Mouse (Mus musculus): Measurements from ENCODE around the gene Ssh3. TPM values are rescaled to one million over a fixed set of nuclear protein-coding genes. Genes with fewer than 3 reads are reported as not detected.

The Ssh3 gene
- polyA plus RNA-seq, 1 experiment: 9.2 TPM

DNA sequence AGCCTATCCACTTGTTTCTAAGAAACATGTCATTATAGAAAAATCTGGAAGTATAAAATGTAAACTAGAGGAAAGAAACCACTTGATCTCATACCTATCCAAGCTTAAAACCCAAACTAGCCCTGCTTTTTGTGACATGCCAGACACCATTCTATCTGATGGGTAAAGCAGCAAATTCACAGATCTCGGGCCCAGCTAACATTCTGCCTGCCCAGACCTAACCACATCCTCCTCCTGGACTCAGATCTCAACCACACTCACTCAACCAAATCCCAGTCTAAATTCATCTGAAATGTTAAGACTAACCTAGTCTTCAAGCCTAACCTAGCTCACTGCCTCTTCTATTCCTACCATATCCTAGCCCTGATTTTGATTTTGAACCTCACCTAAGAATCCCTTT lies 50.2 kb downstream of the Ssh3 start:
- no peaks in the 10 kb centered on the region for H3K4me1 ChIP-seq (ENCODE audit: control insufficient read depth, insufficient read depth, low read length)
- H3K9ac ChIP-seq (ENCODE audit: low read depth, poor library complexity, severe bottlenecking): no peak overlapping the region
- no peaks in the 10 kb centered on the region for H3K36me3 ChIP-seq (ENCODE audit: control insufficient read depth, insufficient read depth, low read length, poor library complexity, severe bottlenecking)
- peaks cover 13% of the 10 kb centered on the region for H3K27me3 ChIP-seq (ENCODE audit: control insufficient read depth, insufficient read depth, low read length, poor library complexity, severe bottlenecking)
- no peak overlapping the region for H3K27ac ChIP-seq (ENCODE audit: insufficient read depth, low read length)
- no peak for TF ChIP-seq POLR2A (IDR thresholded peaks at IDR 0.05; ENCODE audit: insufficient read depth, low read length)
- no peak for TF ChIP-seq CTCF (IDR thresholded peaks at IDR 0.05; ENCODE audit: low read depth, low read length)
- TF ChIP-seq EP300 (IDR thresholded peaks at IDR 0.05; ENCODE audit: insufficient read depth, low read depth, low read length): no peak
- H3K4me3 ChIP-seq (ENCODE audit: low read depth, low read length): no peak overlapping the region
- no peaks in the 10 kb centered on the region for H3K9me3 ChIP-seq (replicated peaks; ENCODE audit: control insufficient read depth, insufficient read depth, low read length, poor library complexity, severe bottlenecking)

DNA sequence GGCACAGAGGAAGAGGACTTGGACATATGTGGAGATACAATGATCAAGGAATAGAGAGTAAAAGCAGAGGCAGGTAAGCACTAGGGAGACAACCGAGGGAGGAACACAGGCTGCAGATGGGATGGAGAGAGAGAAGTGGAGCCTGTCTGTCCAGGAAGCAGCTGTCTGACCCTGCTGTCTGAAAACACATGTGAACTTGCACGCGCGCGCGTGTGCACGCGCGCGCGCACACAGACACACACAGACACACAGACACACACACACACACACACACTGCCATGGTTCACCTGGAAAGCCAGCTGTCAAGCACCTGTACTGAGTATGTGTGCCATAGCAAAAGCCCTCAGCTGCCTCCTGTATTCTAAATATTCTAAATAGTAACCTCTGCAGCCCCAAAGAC lies 50.7 kb downstream of the Ssh3 start:
- peaks cover 13% of the 10 kb centered on the region for H3K27me3 ChIP-seq (ENCODE audit: control insufficient read depth, insufficient read depth, low read length, poor library complexity, severe bottlenecking)
- no peak overlapping the region for H3K4me3 ChIP-seq (ENCODE audit: low read depth, low read length)
- H3K4me1 ChIP-seq (ENCODE audit: control insufficient read depth, insufficient read depth, low read length): no peaks in the 10 kb centered on the region
- TF ChIP-seq CTCF (IDR thresholded peaks at IDR 0.05; ENCODE audit: low read depth, low read length): no peak
- no peak for TF ChIP-seq POLR2A (IDR thresholded peaks at IDR 0.05; ENCODE audit: insufficient read depth, low read length)
- TF ChIP-seq EP300 (IDR thresholded peaks at IDR 0.05; ENCODE audit: insufficient read depth, low read depth, low read length): no peak
- H3K9me3 ChIP-seq (replicated peaks; ENCODE audit: control insufficient read depth, insufficient read depth, low read length, poor library complexity, severe bottlenecking): no peaks in the 10 kb centered on the region
- no peaks in the 10 kb centered on the region for H3K36me3 ChIP-seq (ENCODE audit: control insufficient read depth, insufficient read depth, low read length, poor library complexity, severe bottlenecking)
- no peak overlapping the region for H3K9ac ChIP-seq (ENCODE audit: low read depth, poor library complexity, severe bottlenecking)
- H3K27ac ChIP-seq (ENCODE audit: insufficient read depth, low read length): no peak overlapping the region

DNA sequence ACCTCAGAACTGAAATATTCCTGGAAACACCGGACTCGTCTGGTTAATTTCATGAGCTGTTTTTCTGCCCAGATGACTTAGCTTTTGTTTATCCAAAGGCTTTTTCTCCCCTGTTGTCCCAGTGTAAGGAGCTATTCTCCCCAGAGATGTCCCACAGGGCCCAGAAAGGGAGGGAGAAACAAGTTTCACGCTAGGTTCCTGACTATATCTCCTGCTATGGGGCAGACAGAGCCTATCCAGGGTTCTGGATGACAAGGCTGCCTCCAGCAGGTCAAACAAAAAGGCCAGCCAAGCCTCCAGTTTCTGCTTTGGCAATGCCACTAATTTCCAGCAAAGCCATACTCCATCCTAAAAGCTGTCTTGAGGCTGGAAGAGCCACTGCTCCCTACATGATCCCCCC lies 51.1 kb downstream of the Ssh3 start:
- Histone ChIP-seq H3K4me3 (ENCODE audit: low read depth, low read length) (no peak overlapping the region), H3K27ac (ENCODE audit: insufficient read depth, low read length) (no peak overlapping the region), H3K9me3 (replicated peaks; ENCODE audit: control insufficient read depth, insufficient read depth, low read length, poor library complexity, severe bottlenecking) (no peaks in the 10 kb centered on the region), H3K9ac (ENCODE audit: low read depth, poor library complexity, severe bottlenecking) (no peak overlapping the region), H3K27me3 (ENCODE audit: control insufficient read depth, insufficient read depth, low read length, poor library complexity, severe bottlenecking) (peaks cover 13% of the 10 kb centered on the region), H3K4me1 (ENCODE audit: control insufficient read depth, insufficient read depth, low read length) (no peaks in the 10 kb centered on the region), H3K36me3 (ENCODE audit: control insufficient read depth, insufficient read depth, low read length, poor library complexity, severe bottlenecking) (no peaks in the 10 kb centered on the region)
- TF ChIP-seq CTCF (IDR thresholded peaks at IDR 0.05; ENCODE audit: low read depth, low read length) (no peak), EP300 (IDR thresholded peaks at IDR 0.05; ENCODE audit: insufficient read depth, low read depth, low read length) (no peak), POLR2A (IDR thresholded peaks at IDR 0.05; ENCODE audit: insufficient read depth, low read length) (no peak)

DNA sequence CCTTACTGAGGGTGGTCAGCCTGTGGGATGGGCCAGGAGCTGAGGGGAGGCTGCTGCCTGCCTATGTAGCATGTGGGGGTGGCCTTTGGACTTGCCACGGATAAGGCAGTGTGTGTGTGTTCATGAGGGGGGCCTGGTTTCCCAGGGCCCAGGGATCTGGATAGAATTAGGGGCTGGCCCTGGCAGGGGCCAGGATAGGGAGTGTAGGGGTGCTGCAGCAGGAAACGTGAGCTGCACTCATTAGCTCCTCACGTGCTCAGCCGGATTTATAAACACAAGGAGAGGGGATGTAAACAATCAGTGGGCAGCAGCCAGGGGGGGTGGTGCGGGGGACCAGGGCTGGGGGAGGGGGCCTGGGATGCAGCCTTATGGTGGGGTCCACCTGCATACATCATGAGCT lies 51.8 kb downstream of the Ssh3 start:
- H3K27ac ChIP-seq (ENCODE audit: insufficient read depth, low read length): no peak overlapping the region
- no peaks in the 10 kb centered on the region for H3K9me3 ChIP-seq (replicated peaks; ENCODE audit: control insufficient read depth, insufficient read depth, low read length, poor library complexity, severe bottlenecking)
- peaks cover 13% of the 10 kb centered on the region for H3K27me3 ChIP-seq (ENCODE audit: control insufficient read depth, insufficient read depth, low read length, poor library complexity, severe bottlenecking)
- H3K9ac ChIP-seq (ENCODE audit: low read depth, poor library complexity, severe bottlenecking): no peak overlapping the region
- no peak for TF ChIP-seq CTCF (IDR thresholded peaks at IDR 0.05; ENCODE audit: low read depth, low read length)
- no peak for TF ChIP-seq EP300 (IDR thresholded peaks at IDR 0.05; ENCODE audit: insufficient read depth, low read depth, low read length)
- no peak for TF ChIP-seq POLR2A (IDR thresholded peaks at IDR 0.05; ENCODE audit: insufficient read depth, low read length)
- no peaks in the 10 kb centered on the region for H3K36me3 ChIP-seq (ENCODE audit: control insufficient read depth, insufficient read depth, low read length, poor library complexity, severe bottlenecking)
- H3K4me3 ChIP-seq (ENCODE audit: low read depth, low read length): no peak overlapping the region
- H3K4me1 ChIP-seq (ENCODE audit: control insufficient read depth, insufficient read depth, low read length): no peaks in the 10 kb centered on the region

DNA sequence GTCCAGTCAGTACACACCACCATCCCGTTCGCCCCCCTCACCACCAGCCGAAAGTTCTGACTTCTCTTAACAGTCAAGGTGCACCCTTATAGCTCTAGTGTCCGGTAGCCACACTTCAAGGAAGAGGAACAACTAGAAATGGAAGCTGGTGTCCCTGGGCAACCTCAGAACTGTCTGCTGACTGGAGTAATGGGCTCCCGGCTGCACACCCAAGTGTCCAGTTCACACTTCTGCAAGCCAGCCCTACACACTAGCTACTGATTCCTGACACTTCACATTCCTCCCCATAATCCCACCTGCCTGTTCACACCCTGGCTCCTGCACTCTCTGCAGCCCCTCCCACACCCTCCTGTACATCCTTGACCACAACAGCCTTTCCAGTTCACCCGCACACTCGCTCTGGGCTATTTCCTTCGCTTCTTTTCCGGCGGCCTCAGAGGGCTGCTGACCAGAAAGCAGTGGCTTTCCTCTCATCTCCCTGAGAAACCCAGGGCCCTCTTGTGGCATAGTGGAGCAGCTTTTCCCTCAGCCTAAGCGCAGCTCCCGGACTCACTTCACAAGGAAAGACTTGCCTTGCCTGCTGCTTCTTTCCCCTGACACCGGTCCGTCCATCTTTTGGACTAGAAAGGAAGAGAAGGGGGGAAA lies 52.8 kb downstream of the Ssh3 start:
- no peaks in the 10 kb centered on the region for H3K36me3 ChIP-seq (ENCODE audit: control insufficient read depth, insufficient read depth, low read length, poor library complexity, severe bottlenecking)
- no peak overlapping the region for H3K9ac ChIP-seq (ENCODE audit: low read depth, poor library complexity, severe bottlenecking)
- TF ChIP-seq EP300 (IDR thresholded peaks at IDR 0.05; ENCODE audit: insufficient read depth, low read depth, low read length) (no peak), CTCF (IDR thresholded peaks at IDR 0.05; ENCODE audit: low read depth, low read length) (no peak), POLR2A (IDR thresholded peaks at IDR 0.05; ENCODE audit: insufficient read depth, low read length) (no peak)
- peaks cover 13% of the 10 kb centered on the region for H3K27me3 ChIP-seq (ENCODE audit: control insufficient read depth, insufficient read depth, low read length, poor library complexity, severe bottlenecking)
- no peak overlapping the region for H3K27ac ChIP-seq (ENCODE audit: insufficient read depth, low read length)
- no peak overlapping the region for H3K4me3 ChIP-seq (ENCODE audit: low read depth, low read length)
- H3K9me3 ChIP-seq (replicated peaks; ENCODE audit: control insufficient read depth, insufficient read depth, low read length, poor library complexity, severe bottlenecking): no peaks in the 10 kb centered on the region
- H3K4me1 ChIP-seq (ENCODE audit: control insufficient read depth, insufficient read depth, low read length): no peaks in the 10 kb centered on the region

DNA sequence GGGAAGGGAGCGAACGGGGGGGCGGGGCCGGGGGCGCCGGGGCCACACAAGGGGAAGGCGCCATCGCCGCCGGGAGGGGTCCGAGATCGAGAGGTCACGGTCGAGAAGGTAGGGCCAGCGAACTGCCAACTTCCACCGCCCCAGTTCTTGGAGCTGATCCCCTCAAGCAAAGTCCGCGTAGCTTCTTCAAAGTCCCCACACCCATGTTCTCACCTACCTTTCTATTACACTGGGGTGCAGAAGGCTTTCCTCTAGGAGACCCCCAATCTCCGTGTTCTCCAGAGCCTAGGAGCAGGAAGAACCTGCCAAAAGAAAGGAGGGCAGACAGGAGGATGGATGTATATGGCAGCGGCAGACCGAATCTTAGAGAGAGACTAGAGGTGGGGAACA lies 53.5 kb downstream of the Ssh3 start:
- TF ChIP-seq CTCF (IDR thresholded peaks at IDR 0.05; ENCODE audit: low read depth, low read length) (no peak), POLR2A (IDR thresholded peaks at IDR 0.05; ENCODE audit: insufficient read depth, low read length) (no peak), EP300 (IDR thresholded peaks at IDR 0.05; ENCODE audit: insufficient read depth, low read depth, low read length) (no peak)
- H3K4me1 ChIP-seq (ENCODE audit: control insufficient read depth, insufficient read depth, low read length): no peaks in the 10 kb centered on the region

More for the DNA sequence above, 53.5 kb downstream of the Ssh3 start:
- H3K9me3 ChIP-seq (replicated peaks; ENCODE audit: control insufficient read depth, insufficient read depth, low read length, poor library complexity, severe bottlenecking): no peaks in the 10 kb centered on the region
- no peak overlapping the region for H3K27ac ChIP-seq (ENCODE audit: insufficient read depth, low read length)
- H3K36me3 ChIP-seq (ENCODE audit: control insufficient read depth, insufficient read depth, low read length, poor library complexity, severe bottlenecking): no peaks in the 10 kb centered on the region
- H3K9ac ChIP-seq (ENCODE audit: low read depth, poor library complexity, severe bottlenecking): peak overlapping the region; percentile 88
- peak overlapping the region; percentile 49 for H3K4me3 ChIP-seq (ENCODE audit: low read depth, low read length)
- peaks cover 13% of the 10 kb centered on the region for H3K27me3 ChIP-seq (ENCODE audit: control insufficient read depth, insufficient read depth, low read length, poor library complexity, severe bottlenecking)
